Mouse (Mus musculus) embryonic fibroblast, embryonic 13.5 days (primary cell): ENCODE data around the gene Tm6sf2. TPM values are rescaled to one million over a fixed set of nuclear protein-coding genes. Genes with fewer than 3 reads are reported as not detected.
A peak's percentile ranks its signal among the peaks of the same experiment; 100 is the strongest.
"Not testable (repeated sequence)": the region's sequence is repeated elsewhere in the genome, so short reads cannot be mapped to it uniquely, and the experiment has no call there.

Source experiments
- H3K27ac ChIP-seq: 2 replicates; pipeline ENCODE4 v1.5.1; 2012; ENCODE audit warnings: low read length, control low read depth, inconsistent platforms; ENCODE audit not compliant: insufficient read depth
- H3K4me1 ChIP-seq: 2 replicates; pipeline ENCODE4 v1.6.1; 2011; ENCODE audit warnings: low read length; ENCODE audit not compliant: control insufficient read depth, insufficient read depth
- H3K4me3 ChIP-seq: 2 replicates; pipeline ENCODE4 v1.5.1; 2011; ENCODE audit warnings: mild to moderate bottlenecking, control low read depth, low read length; ENCODE audit not compliant: insufficient read depth
- CTCF ChIP-seq: IDR thresholded peaks from 2 replicates; pipeline ENCODE4 v1.5.1; 2011; ENCODE audit warnings: mild to moderate bottlenecking, control low read depth, low read length, moderate library complexity, borderline replicate concordance; ENCODE audit not compliant: insufficient read depth
- POLR2A ChIP-seq: IDR thresholded peaks from 2 replicates; pipeline ENCODE4 v1.6.1; 2011; ENCODE audit warnings: low read depth, mild to moderate bottlenecking, control low read depth, low read length, moderate library complexity
- polyA plus RNA-seq: library from polyadenylated mRNA; stranded (reverse); fragments of >200 nt; gene quantifications from 2 replicates; pipeline ENCODE4 v1.2.4, GENCODE M21; 2011; ENCODE audit warnings: low read depth; ENCODE audit not compliant: missing spikeins, insufficient read length

The Tm6sf2 gene
- 1.0 TPM in 2 replicates for polyA plus RNA-seq

DNA sequence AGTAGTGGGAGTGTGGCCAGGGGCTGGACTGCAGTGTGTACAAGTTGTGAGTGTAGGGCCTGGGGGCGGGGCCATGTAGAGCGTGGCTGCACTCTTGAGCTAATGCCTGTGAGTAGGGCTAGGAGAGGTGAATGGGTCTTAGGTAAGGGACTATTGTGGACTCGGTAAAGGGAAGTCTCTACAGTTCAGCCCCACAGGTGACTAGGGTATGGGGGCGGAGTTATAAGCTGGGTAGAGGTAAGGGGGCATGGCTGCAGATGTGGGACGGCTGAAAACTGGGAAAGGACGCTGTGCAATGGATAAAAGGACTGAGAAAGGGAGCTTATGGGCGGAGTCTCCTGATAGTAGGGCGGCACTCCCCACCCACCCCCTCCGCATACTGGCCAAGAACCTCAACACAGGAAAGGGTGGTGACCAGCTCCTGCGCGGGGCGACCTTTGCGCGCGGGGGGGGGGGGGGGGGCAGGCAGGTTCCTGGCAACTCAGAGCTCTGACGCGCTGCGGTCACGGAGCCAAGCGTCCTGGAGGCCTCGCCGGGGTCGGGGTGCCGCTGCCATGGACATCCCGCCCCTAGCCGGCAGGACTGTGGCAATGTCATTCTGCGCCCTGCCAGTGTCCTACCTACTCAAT is at the start of gene Tm6sf2:
Gene Tm6sf2, plus strand, starts transcription at position 484 of the 629 bp plus-strand sequence.
- Histone ChIP-seq H3K4me1 (no peaks in the 10 kb centered on the region), H3K4me3 (no peak within 1 kb of the TSS), H3K27ac (no peak within 1 kb of the TSS)
- TF ChIP-seq CTCF, result no peak
- no peak for TF ChIP-seq POLR2A

DNA sequence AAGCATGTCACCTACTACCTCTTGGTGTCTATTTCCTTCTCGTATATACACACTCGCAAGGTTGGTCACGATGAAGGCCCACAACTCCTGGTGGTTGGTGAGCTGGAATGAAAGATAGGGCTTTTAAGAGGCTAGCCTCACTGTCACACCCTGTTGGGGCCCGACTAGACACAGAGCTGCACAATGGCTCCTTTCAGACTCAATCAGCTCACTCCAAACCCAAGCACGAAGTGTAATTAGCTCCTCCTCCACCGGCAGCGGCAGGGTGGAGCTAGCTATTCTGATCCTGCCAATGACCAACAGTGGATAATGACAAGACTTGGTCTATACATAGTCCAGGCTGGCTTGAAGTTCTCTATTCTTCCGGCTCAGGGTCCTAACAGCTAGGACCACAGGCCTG is 49.1 kb upstream of the Tm6sf2 start:
- TF ChIP-seq CTCF (no peak), POLR2A (no peak)
- Histone ChIP-seq H3K4me3 (no peak overlapping the region), H3K27ac (no peak overlapping the region), H3K4me1 (no peaks in the 10 kb centered on the region)

DNA sequence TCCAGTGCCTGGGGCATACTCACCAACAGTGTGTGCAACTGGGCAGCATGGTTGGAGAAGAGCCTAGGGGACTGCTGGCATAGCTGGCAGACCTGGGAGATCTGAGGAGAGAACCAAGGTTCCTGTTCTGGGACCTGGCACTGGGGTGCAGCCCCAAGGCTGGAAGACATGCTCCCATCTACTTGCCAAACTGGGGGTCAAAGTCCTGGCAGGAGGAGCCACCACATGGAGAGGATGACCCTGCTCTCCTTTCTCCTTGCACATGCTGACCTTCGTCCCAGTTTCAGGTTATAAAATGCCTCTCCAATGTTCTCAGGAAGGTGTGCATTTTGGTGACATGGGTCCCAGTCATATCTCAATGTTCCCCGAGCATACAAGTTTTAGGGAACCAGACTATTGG is 46.6 kb upstream of the Tm6sf2 start:
- no peak for TF ChIP-seq POLR2A
- no peak for TF ChIP-seq CTCF
- Histone ChIP-seq H3K4me1 (no peaks in the 10 kb centered on the region), H3K27ac (no peak overlapping the region), H3K4me3 (no peak overlapping the region)

DNA sequence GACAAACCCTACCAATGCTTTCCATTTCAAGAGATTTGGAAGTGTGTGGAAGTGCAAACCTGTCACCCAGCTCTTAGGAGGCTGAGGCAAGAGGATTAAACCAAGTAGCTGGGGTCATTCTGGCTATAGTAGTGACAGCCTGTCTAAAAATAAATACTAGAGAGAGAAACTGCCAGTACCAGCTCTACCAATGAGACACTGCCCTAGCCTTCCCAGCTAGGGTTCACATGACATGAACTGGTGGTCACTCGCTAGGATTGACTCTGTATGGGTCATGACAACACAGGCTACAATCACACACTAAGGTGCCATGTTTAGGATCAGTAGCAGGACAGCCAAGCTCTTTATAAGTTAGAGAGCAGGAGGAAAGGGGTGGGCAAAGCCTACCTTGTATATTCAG is 42.5 kb upstream of the Tm6sf2 start:
- Histone ChIP-seq H3K4me3 (no peak overlapping the region), H3K27ac (no peak overlapping the region), H3K4me1 (no peaks in the 10 kb centered on the region)
- TF ChIP-seq CTCF, result no peak
- no peak for TF ChIP-seq POLR2A

DNA sequence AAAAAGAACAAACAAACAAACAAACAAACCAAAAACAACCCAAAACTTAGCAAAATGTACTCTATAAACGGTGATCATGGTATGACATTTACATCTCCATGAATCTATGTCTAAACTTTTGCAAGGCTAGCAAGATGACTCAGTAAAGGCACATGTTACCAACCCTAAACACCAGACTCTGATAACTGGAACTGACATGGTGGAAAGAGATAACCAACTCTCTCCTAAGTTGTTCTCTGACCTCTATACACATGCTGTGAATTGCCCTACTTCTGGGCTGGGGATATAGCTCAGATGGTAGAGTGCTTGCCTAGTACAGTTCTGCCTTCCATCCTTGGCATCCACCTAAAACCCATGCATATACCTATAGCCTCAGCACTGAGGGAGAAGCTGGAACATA is 34.7 kb upstream of the Tm6sf2 start:
- Histone ChIP-seq H3K27ac (no peak overlapping the region), H3K4me3 (no peak overlapping the region), H3K4me1 (peaks cover 2% of the 10 kb centered on the region)
- TF ChIP-seq CTCF, result no peak
- no peak for TF ChIP-seq POLR2A

DNA sequence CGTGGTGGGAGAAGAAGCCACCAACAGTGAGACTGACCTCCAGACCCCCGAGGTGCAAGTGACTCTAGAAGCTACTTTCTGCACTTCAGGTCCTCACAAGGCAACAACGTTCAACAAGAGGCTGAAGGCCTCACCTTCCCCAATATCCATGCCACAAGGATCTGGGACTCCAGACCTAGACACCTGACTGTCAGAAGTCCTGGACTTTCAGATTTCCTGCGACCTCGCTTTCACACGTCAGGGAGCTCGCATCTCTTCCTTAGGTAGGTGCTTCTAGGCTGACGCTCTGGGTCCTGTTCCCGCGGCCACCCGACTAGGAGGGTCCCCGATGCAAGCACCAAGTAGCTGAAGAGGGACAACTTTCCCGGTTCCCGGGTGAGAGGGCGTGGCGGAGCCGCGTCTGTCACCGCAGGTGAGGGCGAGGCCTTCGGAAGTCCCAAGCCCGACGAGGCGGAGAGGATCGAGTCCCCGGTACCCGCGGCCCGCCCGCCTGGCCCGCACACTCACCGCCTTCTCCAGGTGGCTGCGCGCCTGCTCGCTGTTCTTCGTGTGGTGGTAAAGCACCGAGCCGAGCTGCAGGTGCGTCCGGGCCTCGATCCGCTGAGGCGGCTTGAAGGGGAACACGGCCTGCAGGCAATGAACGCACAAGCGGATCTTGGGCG is 30.7 kb upstream of the Tm6sf2 start:
- H3K4me1 ChIP-seq, result peaks cover 2% of the 10 kb centered on the region
- peak overlapping the region; percentile 81 for H3K4me3 ChIP-seq
- H3K27ac ChIP-seq, result no peak overlapping the region
- TF ChIP-seq CTCF, result no peak
- TF ChIP-seq POLR2A, result no peak

DNA sequence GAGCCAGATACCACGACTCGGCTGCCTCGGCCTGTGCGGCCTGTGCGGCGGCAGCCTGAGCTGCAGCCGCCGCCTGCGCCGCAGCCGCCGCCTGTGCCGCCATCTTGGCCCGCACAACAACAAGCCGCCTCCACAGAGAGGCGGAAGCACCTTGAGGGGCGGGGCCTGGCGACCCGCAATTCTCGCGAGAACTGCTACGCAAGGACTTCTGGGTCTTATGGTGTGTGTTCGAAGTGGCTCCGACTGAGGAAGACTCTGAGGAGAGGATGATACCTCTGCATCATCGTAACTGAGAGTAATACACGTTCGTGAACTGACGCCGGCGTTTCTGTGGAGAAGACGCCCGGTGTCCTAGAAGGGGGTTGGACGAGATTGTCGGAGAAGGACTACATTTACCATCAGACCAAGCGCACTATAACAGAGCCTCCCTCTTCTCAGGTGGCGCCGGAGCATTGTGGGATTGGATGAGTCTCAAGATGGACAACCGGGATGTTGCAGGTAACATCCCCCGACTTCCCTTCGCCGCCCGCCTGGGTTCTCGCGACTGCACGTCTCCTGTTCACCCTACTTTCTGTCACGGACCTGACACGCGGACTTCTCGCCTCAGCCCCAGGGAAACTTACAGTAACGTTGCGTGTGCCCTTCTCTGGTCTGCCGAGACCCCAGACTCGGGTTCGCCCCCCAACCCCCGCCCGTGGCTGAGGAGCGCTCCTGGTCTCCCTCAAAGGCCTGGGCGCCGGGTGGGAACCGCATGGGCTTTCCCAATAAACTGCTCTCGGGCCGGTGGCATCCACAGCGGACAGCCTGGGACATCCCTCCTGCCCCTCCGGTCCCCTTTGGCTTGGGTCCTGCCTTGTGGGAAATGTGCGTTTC is 29.9 kb upstream of the Tm6sf2 start, which contains the start of the genes Mau2 and Sugp1:
Gene Mau2, minus strand, starts transcription at position 152 of the 873 bp plus-strand sequence.
Gene Sugp1, plus strand, starts transcription at position 231 of the 873 bp plus-strand sequence.
- H3K4me1 ChIP-seq, result peaks cover 2% of the 10 kb centered on the region
- TF ChIP-seq CTCF (no peak), POLR2A (peak; percentile 74)
- H3K27ac ChIP-seq, result peak within 1 kb of the TSS; percentile 84
- H3K4me3 ChIP-seq, result peak within 1 kb of the TSS; percentile 81

DNA sequence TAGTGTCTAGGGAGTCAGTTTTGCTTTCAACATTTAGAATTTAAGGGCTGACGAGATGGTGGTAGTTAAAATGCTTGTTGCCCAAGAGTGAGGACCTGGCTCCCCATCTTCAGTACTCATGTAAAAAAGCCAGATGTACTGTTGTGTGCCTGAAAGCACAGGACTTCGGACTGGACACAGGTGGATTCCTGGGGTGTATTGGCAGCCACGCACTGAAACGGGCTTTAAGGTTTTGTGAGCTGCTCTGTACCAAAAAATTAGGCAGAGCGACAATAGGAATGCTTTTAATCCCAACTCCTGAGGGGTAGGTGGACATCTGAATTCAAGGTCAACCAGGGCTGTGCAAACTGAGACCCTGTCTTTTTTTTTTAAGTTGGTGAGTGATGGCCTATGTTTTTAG is 28.7 kb upstream of the Tm6sf2 start:
- Histone ChIP-seq H3K4me1 (peaks cover 5% of the 10 kb centered on the region), H3K27ac (no peak overlapping the region), H3K4me3 (peak overlapping the region; percentile 81)
- TF ChIP-seq CTCF (no peak), POLR2A (no peak)

DNA sequence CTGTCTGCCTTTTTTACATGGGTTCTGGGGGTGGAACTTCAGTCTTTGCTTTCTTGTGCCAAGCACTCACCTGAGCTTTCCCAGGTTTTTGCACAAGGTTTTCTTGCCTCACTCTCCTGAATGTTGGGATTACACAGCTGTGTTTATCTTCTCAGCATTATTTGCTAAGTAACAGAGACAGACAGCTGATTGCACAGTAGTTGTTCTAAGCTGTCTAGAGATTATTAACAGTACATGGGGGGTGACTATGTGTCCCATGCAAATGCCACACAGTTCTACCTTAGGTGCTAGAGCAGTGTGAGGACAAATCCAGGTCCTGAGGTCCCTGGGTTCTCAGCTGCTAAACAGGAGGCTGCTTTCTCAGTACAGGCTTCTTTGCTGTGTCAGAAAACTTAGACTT is 23.1 kb upstream of the Tm6sf2 start:
- no peak for TF ChIP-seq POLR2A
- no peak for TF ChIP-seq CTCF
- Histone ChIP-seq H3K4me1 (peaks cover 2% of the 10 kb centered on the region; the same call in 1 of the 2 replicates), H3K27ac (no peak overlapping the region), H3K4me3 (no peak overlapping the region)

DNA sequence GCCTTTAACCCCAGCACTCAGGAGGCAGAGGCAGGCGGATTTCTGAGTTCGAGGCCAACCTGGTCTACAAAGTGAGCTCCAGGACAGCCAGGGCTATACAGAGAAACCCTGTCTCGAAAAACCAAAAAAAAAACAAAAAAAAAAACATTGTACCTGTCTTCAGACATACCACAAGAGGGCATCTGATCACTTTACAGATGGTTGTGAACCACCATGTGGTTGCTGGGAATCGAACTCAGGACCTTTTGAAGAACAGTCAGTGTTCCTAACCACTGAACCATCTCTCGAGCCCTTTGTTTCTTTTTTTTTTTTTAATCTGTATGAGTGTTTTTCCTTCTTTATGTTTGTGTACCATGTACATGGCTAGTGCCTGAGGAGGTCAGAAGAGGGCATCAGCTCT is 22.3 kb upstream of the Tm6sf2 start:
- not testable (repeated sequence) for H3K27ac ChIP-seq, H3K4me1 ChIP-seq, H3K4me3 ChIP-seq
